Mouse (Mus musculus): Measurements from ENCODE around the gene Hip1r. TPM values are rescaled to one million over a fixed set of nuclear protein-coding genes. Genes with fewer than 3 reads are reported as not detected.

Hip1r gene
- total and polyA plus RNA-seq, 3 experiments, result 16.6 to 31.6 TPM; not detected in 1

GRCm38 (mm10) chr5:124006891-124007491 lies 33.6 kb downstream of the Hip1r start:
- DNase-seq (ENCODE audit: low read depth, low spot score), result no peak
- Histone ChIP-seq H3K79me2 (ENCODE audit: control insufficient read depth, insufficient read depth, low read length, poor library complexity) (peaks cover 10% of the 10 kb centered on the region; the same call in 1 of the 2 replicates), H3K9ac (ENCODE audit: control insufficient read depth, low read depth, low read length, poor library complexity, severe bottlenecking) (no peak overlapping the region), H3K27me3 (ENCODE audit: control insufficient read depth in 1 of 2, insufficient read depth in 2 of 2, low read length in 2 of 2) (no peaks in the 10 kb centered on the region), H3K9me3 (replicated peaks; ENCODE audit: insufficient read depth, low read length) (no peaks in the 10 kb centered on the region), H3K27ac (ENCODE audit: control insufficient read depth, low read depth, low read length) (no peak overlapping the region), H3K4me3 (ENCODE audit: control insufficient read depth in 1 of 2, insufficient read depth in 1 of 2, low read depth in 2 of 2, low read length in 2 of 2) (no peak overlapping the region), H3K36me3 (ENCODE audit: control insufficient read depth in 1 of 2, insufficient read depth in 2 of 2, low read length in 2 of 2) (peaks cover 3 to 21% of the 10 kb centered on the region in 2 experiments), H3K4me1 (ENCODE audit: control insufficient read depth in 1 of 2, insufficient read depth in 2 of 2, low read length in 2 of 2) (peaks cover 7 to 24% of the 10 kb centered on the region in 2 experiments)
- no peak for TF ChIP-seq NELFE (IDR thresholded peaks at IDR 0.05; ENCODE audit: low read depth, low read length)
- TF ChIP-seq RAD21 (IDR thresholded peaks at IDR 0.05; ENCODE audit: low read depth, low read length), result no peak
- no peak for TF ChIP-seq ELF1 (IDR thresholded peaks at IDR 0.05; ENCODE audit: low read depth, low read length)
- TF ChIP-seq MAZ (IDR thresholded peaks at IDR 0.05; ENCODE audit: low read depth, low read length), result no peak
- TF ChIP-seq POLR2A (IDR thresholded peaks at IDR 0.05; ENCODE audit: control insufficient read depth in 1 of 2, insufficient read depth in 1 of 2, low read depth in 1 of 2, low read length in 2 of 2, poor library complexity in 1 of 2), result no peak
- TF ChIP-seq TCF12 (IDR thresholded peaks at IDR 0.05; ENCODE audit: low read depth, low read length), result no peak
- no peak for TF ChIP-seq SMC3 (IDR thresholded peaks at IDR 0.05; ENCODE audit: low read depth, low read length)
- no peak for TF ChIP-seq NRF1 (IDR thresholded peaks at IDR 0.05; ENCODE audit: insufficient read depth, low read depth, low read length, poor library complexity, severe bottlenecking)
- TF ChIP-seq UBTF (IDR thresholded peaks at IDR 0.05; ENCODE audit: borderline replicate concordance, insufficient read depth, low read depth, low read length), result no peak
- no peak for TF ChIP-seq MAFK (IDR thresholded peaks at IDR 0.05; ENCODE audit: borderline replicate concordance, low read depth, low read length)
- no peak for TF ChIP-seq BHLHE40 (IDR thresholded peaks at IDR 0.05; ENCODE audit: borderline replicate concordance, low read depth, low read length)
- TF ChIP-seq ZKSCAN1 (IDR thresholded peaks at IDR 0.05; ENCODE audit: low read depth, low read length), result no peak

GRCm38 (mm10) chr5:124010077-124010476 lies 36.6 kb downstream of the Hip1r start:
- Histone ChIP-seq H3K9ac (ENCODE audit: control insufficient read depth, low read depth, low read length, poor library complexity, severe bottlenecking) (0 out of 2 replicates have a peak overlapping the region, but pooled peaks have one; percentile 17), H3K36me3 (ENCODE audit: control insufficient read depth in 1 of 2, insufficient read depth in 2 of 2, low read length in 2 of 2) (peaks cover 5 to 33% of the 10 kb centered on the region in 2 experiments), H3K4me1 (ENCODE audit: control insufficient read depth in 1 of 2, insufficient read depth in 2 of 2, low read length in 2 of 2) (peaks cover 7 to 35% of the 10 kb centered on the region in 2 experiments), H3K79me2 (ENCODE audit: control insufficient read depth, insufficient read depth, low read length, poor library complexity) (peaks cover 41% of the 10 kb centered on the region), H3K4me3 (ENCODE audit: control insufficient read depth in 1 of 2, insufficient read depth in 1 of 2, low read depth in 2 of 2, low read length in 2 of 2) (no peak overlapping the region), H3K9me3 (replicated peaks; ENCODE audit: insufficient read depth, low read length) (no peaks in the 10 kb centered on the region), H3K27me3 (ENCODE audit: control insufficient read depth in 1 of 2, insufficient read depth in 2 of 2, low read length in 2 of 2) (no peaks in the 10 kb centered on the region), H3K27ac (ENCODE audit: control insufficient read depth, low read depth, low read length) (peak overlapping the region; percentile 72)
- peak; percentile 73 for DNase-seq (ENCODE audit: low read depth, low spot score)
- TF ChIP-seq MXI1 (IDR thresholded peaks at IDR 0.05; ENCODE audit: low read depth, low read length) (peak; percentile 71), RAD21 (IDR thresholded peaks at IDR 0.05; ENCODE audit: low read depth, low read length) (no peak), TAL1 (IDR thresholded peaks at IDR 0.05; ENCODE audit: low read length) (peak; percentile 56), TCF12 (IDR thresholded peaks at IDR 0.05; ENCODE audit: low read depth, low read length) (peak; percentile 47), USF1 (IDR thresholded peaks at IDR 0.05; ENCODE audit: low read depth, low read length) (peak; percentile 79), POLR2AphosphoS2 (IDR thresholded peaks at IDR 0.05; ENCODE audit: low read length) (no peak), MAZ (IDR thresholded peaks at IDR 0.05; ENCODE audit: low read depth, low read length) (no peak), POLR2A (IDR thresholded peaks at IDR 0.05; ENCODE audit: control insufficient read depth in 1 of 2, insufficient read depth in 1 of 2, low read depth in 1 of 2, low read length in 2 of 2, poor library complexity in 1 of 2) (no peak), EP300 (IDR thresholded peaks at IDR 0.05; ENCODE audit: low read depth in 1 of 2, low read length in 2 of 2) (peak in 1 of 2 experiments; percentile 62; a peak in 2 of 4 replicates), ETS1 (IDR thresholded peaks at IDR 0.05; ENCODE audit: low read depth, low read length) (peak; percentile 70), CTCF (IDR thresholded peaks at IDR 0.05 in 2 of 3, conservative IDR thresholded peaks at IDR 0.05 in 1 of 3; ENCODE audit: control insufficient read depth in 1 of 3, insufficient read depth in 1 of 3, low read depth in 2 of 3, low read length in 3 of 3, poor library complexity in 1 of 3, severe bottlenecking in 1 of 3) (no peak), SIN3A (IDR thresholded peaks at IDR 0.05; ENCODE audit: low read length) (peak; percentile 86), TBP (IDR thresholded peaks at IDR 0.05; ENCODE audit: low read depth, low read length) (no peak), GATA1 (IDR thresholded peaks at IDR 0.05; ENCODE audit: low read depth, low read length) (peak; percentile 73)

All from MEL (cell line).